In the genomic region with DNA sequence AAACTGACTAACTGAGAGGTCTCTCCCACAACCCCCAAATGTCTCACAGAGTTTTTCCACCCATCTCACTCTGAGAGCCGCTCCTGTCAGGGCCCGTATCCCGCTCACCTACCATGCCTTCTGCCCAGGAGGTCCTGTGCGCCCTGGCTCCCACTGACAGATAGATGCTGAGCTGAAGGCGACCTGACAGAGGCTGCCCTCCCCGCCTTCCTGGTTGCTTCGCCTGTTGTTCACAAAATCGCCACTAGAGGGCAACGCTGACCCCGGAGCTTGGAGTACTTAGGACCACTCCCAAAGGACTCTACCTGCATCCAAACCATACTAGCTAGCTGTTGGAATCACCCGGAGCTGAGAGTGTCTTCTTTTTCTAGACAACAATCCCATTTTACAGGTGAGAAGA, we compare ENCODE assay signal across 9 mouse cellular contexts. TPM values are rescaled to one million over a fixed set of nuclear protein-coding genes. Genes with fewer than 3 reads are reported as not detected.
DNase-seq lines count a peak whose midpoint lies in the region; ATAC-seq and TF ChIP-seq lines count a peak whose summit lies in the region.
"Had no signal": no experiment of that assay in that cellular context is flagged by ENCODE, and none has a peak within 500 bp of the region (broad histone marks: within the 10 kb centered on the region; RNA-seq: fewer than 3 reads in every experiment).

No protein-coding gene starts in this region.

- H3K4me3 ChIP-seq in MEL (ENCODE audit: control insufficient read depth in 1 of 2, insufficient read depth in 1 of 2, low read depth in 2 of 2, low read length in 2 of 2): no peak overlapping the region
- no peak overlapping the region for H3K4me3 ChIP-seq in forebrain, embryonic 10.5 days
- no peak overlapping the region for H3K4me3 ChIP-seq in hindbrain, embryonic 10.5 days
- H3K4me3 ChIP-seq: limb, embryonic 12.5 days had no signal

- H3K9ac ChIP-seq in MEL (ENCODE audit: control insufficient read depth, low read depth, low read length, poor library complexity, severe bottlenecking): no peak overlapping the region
- H3K9ac ChIP-seq: limb, embryonic 12.5 days had no signal

- H3K27ac ChIP-seq in MEL (ENCODE audit: control insufficient read depth, low read depth, low read length): no peak overlapping the region
- H3K27ac ChIP-seq in forebrain, embryonic 10.5 days: no peak overlapping the region
- no peak overlapping the region for H3K27ac ChIP-seq in hindbrain, embryonic 10.5 days
- H3K27ac ChIP-seq: limb, embryonic 12.5 days had no signal

- no peak for TF ChIP-seq EP300 in MEL (IDR thresholded peaks at IDR 0.05; ENCODE audit: low read depth in 1 of 2, low read length in 2 of 2)

- H3K27me3 ChIP-seq in MEL (ENCODE audit: control insufficient read depth in 1 of 2, insufficient read depth in 2 of 2, low read length in 2 of 2): no peaks in the 10 kb centered on the region
- H3K27me3 ChIP-seq in forebrain, embryonic 10.5 days (ENCODE audit: poor library complexity, severe bottlenecking): peaks cover 4% of the 10 kb centered on the region; the same call in 1 of the 2 replicates
- no peaks in the 10 kb centered on the region; the same call in 1 of the 2 replicates for H3K27me3 ChIP-seq in hindbrain, embryonic 10.5 days (ENCODE audit: insufficient read depth, poor library complexity, severe bottlenecking)
- H3K27me3 ChIP-seq: limb, embryonic 12.5 days had no signal

- WGBS in forebrain, embryonic 10.5 days: 4% methylated on average over 11 of the region's 11 CpGs
- WGBS in hindbrain, embryonic 10.5 days: 6% methylated on average over 11 of the region's 11 CpGs

- no peaks in the 10 kb centered on the region for H3K79me2 ChIP-seq in MEL (ENCODE audit: control insufficient read depth, insufficient read depth, low read length, poor library complexity)

- peaks cover 0 to 8% of the 10 kb centered on the region in 2 experiments; a peak in 2 of 4 replicates for H3K36me3 ChIP-seq in MEL (ENCODE audit: control insufficient read depth in 1 of 2, insufficient read depth in 2 of 2, low read length in 2 of 2)
- no peaks in the 10 kb centered on the region for H3K36me3 ChIP-seq in forebrain, embryonic 10.5 days (replicated peaks)
- H3K36me3 ChIP-seq in hindbrain, embryonic 10.5 days: no peaks in the 10 kb centered on the region
- H3K36me3 ChIP-seq: limb, embryonic 12.5 days had no signal

- TF ChIP-seq RAD21 in MEL (IDR thresholded peaks at IDR 0.05; ENCODE audit: low read depth, low read length): peak; percentile 50

- no peaks in the 10 kb centered on the region for H3K9me3 ChIP-seq in MEL (replicated peaks; ENCODE audit: insufficient read depth, low read length)
- H3K9me3 ChIP-seq in forebrain, embryonic 10.5 days: no peaks in the 10 kb centered on the region
- H3K9me3 ChIP-seq in hindbrain, embryonic 10.5 days: no peaks in the 10 kb centered on the region
- H3K9me3 ChIP-seq: limb, embryonic 12.5 days had no signal

- H3K4me1 ChIP-seq in MEL (ENCODE audit: control insufficient read depth in 1 of 2, insufficient read depth in 2 of 2, low read length in 2 of 2): peaks cover 0 to 8% of the 10 kb centered on the region in 2 experiments
- H3K4me1 ChIP-seq in forebrain, embryonic 10.5 days: peaks cover 5% of the 10 kb centered on the region; the same call in 1 of the 2 replicates
- no peaks in the 10 kb centered on the region; the same call in 1 of the 2 replicates for H3K4me1 ChIP-seq in hindbrain, embryonic 10.5 days (replicated peaks)
- H3K4me1 ChIP-seq: limb, embryonic 12.5 days had no signal

- peak; percentile 74 for DNase-seq in MEL (ENCODE audit: low read depth, low spot score)
- peak; percentile 29 for DNase-seq in c-Kit-negative CD71-positive TER-119-positive erythroid progenitor cells, embryonic 14.5 days (ENCODE audit: low read depth, low spot score)
- peak; percentile 79 for DNase-seq in forebrain, embryonic 10.5 days (ENCODE audit: extremely low spot score, low spot score)
- DNase-seq in hindbrain, embryonic 10.5 days (ENCODE audit: low spot score): peak; percentile 80
- peak; percentile 64 to 72 for DNase-seq in layer of hippocampus, postnatal 14 days (ENCODE audit: low spot score in 2 of 2)
- DNase-seq in right cerebral cortex, postnatal 25 days: peak; percentile 53
- DNase-seq in yolk sac, embryonic 10.5 days (ENCODE audit: low spot score): peak; percentile 60

- peak; percentile 76 for ATAC-seq in megakaryocyte-erythroid progenitor cell, adult 5-6 weeks (replicated peaks; ENCODE audit: low FRiP score, low TSS enrichment, poor library complexity, severe bottlenecking)

- no peak for TF ChIP-seq POLR2A in MEL (IDR thresholded peaks at IDR 0.05; ENCODE audit: control insufficient read depth in 1 of 2, insufficient read depth in 1 of 2, low read depth in 1 of 2, low read length in 2 of 2, poor library complexity in 1 of 2)

- peak; percentile 84 to 90 (median 89) for TF ChIP-seq CTCF in MEL (IDR thresholded peaks at IDR 0.05 in 2 of 3, conservative IDR thresholded peaks at IDR 0.05 in 1 of 3; ENCODE audit: control insufficient read depth in 1 of 3, insufficient read depth in 1 of 3, low read depth in 2 of 3, low read length in 3 of 3, poor library complexity in 1 of 3, severe bottlenecking in 1 of 3)

TF ChIP-seq in MEL, 35 proteins besides CTCF, POLR2A, EP300 and RAD21:
- TF ChIP-seq KAT2A (conservative IDR thresholded peaks at IDR 0.05; ENCODE audit: low read depth, low read length) (no peak), ELF1 (IDR thresholded peaks at IDR 0.05; ENCODE audit: low read depth, low read length) (peak; percentile 47; the same call in 1 of the 2 replicates), ZC3H11A (IDR thresholded peaks at IDR 0.05; ENCODE audit: low read depth, low read length) (peak; percentile 44), SMC3 (IDR thresholded peaks at IDR 0.05; ENCODE audit: low read depth, low read length) (peak; percentile 74), HCFC1 (IDR thresholded peaks at IDR 0.05; ENCODE audit: low read depth, low read length) (no peak), GATA1 (IDR thresholded peaks at IDR 0.05; ENCODE audit: low read depth, low read length) (no peak)

RNA-seq across cellular contexts. Expression of gene Ncl, which starts 30.0 kb away (rescaled TPM):
- 370 and 422 TPM in 2 replicates for total RNA-seq in MEL (2012; rRNA removed)
- polyA plus RNA-seq in MEL (2012; ENCODE audit: insufficient read depth in 1 of 2, insufficient read length in 2 of 2, low read depth in 1 of 2, low replicate concordance in 2 of 2, missing spikeins in 1 of 2): 1,000 to 10,000 TPM in 1 of 2 experiments, 100 to 1,000 TPM in 1; 246 to 1,708 TPM
- 644 and 705 TPM in 2 replicates for polyA plus RNA-seq in forebrain, embryonic 10.5 days (2016; fragmentation: Nextera tagmentation; extraction: Ambion mirVana)
- polyA plus RNA-seq in hindbrain, embryonic 10.5 days (2016; fragmentation: Nextera tagmentation; extraction: Ambion mirVana): 270 and 478 TPM in 2 replicates
- 100 to 1,000 TPM; 156 to 157 TPM for total RNA-seq in layer of hippocampus, postnatal 14 days (2021)
- total RNA-seq in megakaryocyte-erythroid progenitor cell, adult 5-6 weeks (2014; fragmentation: Nextera tagmentation): 973 and 1,006 TPM in 2 replicates
- 1,472 and 1,577 TPM in 2 replicates for total RNA-seq in megakaryocyte-erythroid progenitor cell, adult 5-6 weeks (2017)

RNA-seq across cellular contexts. Expression of gene Nmur1, which starts 36.8 kb away (rescaled TPM):
- not detected in 2 replicates for total RNA-seq in MEL (2012; rRNA removed)
- polyA plus RNA-seq in MEL (2012; ENCODE audit: insufficient read depth in 1 of 2, insufficient read length in 2 of 2, low read depth in 1 of 2, low replicate concordance in 2 of 2, missing spikeins in 1 of 2): not detected
- 0.17 and 0.27 TPM in 2 replicates for polyA plus RNA-seq in forebrain, embryonic 10.5 days (2016; fragmentation: Nextera tagmentation; extraction: Ambion mirVana)
- polyA plus RNA-seq in hindbrain, embryonic 10.5 days (2016; fragmentation: Nextera tagmentation; extraction: Ambion mirVana): 0.12 TPM in 1 of 2 replicates, not detected in the other
- total RNA-seq in layer of hippocampus, postnatal 14 days (2021): not detected
- total RNA-seq in megakaryocyte-erythroid progenitor cell, adult 5-6 weeks (2014; fragmentation: Nextera tagmentation): not detected in 2 replicates
- total RNA-seq in megakaryocyte-erythroid progenitor cell, adult 5-6 weeks (2017): not detected in 2 replicates
- polyA plus RNA-seq: limb, embryonic 12.5 days had no signal

RNA-seq across cellular contexts. Expression of gene Tex44, which starts 36.9 kb away (rescaled TPM):
- not detected in 2 replicates for total RNA-seq in MEL (2012; rRNA removed)
- not detected for polyA plus RNA-seq in MEL (2012; ENCODE audit: insufficient read depth in 1 of 2, insufficient read length in 2 of 2, low read depth in 1 of 2, low replicate concordance in 2 of 2, missing spikeins in 1 of 2)
- polyA plus RNA-seq in forebrain, embryonic 10.5 days (2016; fragmentation: Nextera tagmentation; extraction: Ambion mirVana): not detected in 2 replicates
- polyA plus RNA-seq in hindbrain, embryonic 10.5 days (2016; fragmentation: Nextera tagmentation; extraction: Ambion mirVana): not detected in 2 replicates
- total RNA-seq in layer of hippocampus, postnatal 14 days (2021): not detected
- not detected in 2 replicates for total RNA-seq in megakaryocyte-erythroid progenitor cell, adult 5-6 weeks (2014; fragmentation: Nextera tagmentation)
- not detected in 2 replicates for total RNA-seq in megakaryocyte-erythroid progenitor cell, adult 5-6 weeks (2017)
- polyA plus RNA-seq: limb, embryonic 12.5 days had no signal

Comparison
In these comparisons a context has a peak if more than half of its experiments do, and no peak if none do; other contexts are left out.
1. DNase-seq: peak in every context shown above with its lines; median percentile 80 in hindbrain, embryonic 10.5 days; 79 in forebrain, embryonic 10.5 days; 74 in MEL; 68 in layer of hippocampus, postnatal 14 days; 60 in yolk sac, embryonic 10.5 days; 53 in right cerebral cortex, postnatal 25 days; 29 in c-Kit-negative CD71-positive TER-119-positive erythroid progenitor cells, embryonic 14.5 days.